16 mouse cellular contexts compared by ENCODE assay signal in the genomic region with DNA sequence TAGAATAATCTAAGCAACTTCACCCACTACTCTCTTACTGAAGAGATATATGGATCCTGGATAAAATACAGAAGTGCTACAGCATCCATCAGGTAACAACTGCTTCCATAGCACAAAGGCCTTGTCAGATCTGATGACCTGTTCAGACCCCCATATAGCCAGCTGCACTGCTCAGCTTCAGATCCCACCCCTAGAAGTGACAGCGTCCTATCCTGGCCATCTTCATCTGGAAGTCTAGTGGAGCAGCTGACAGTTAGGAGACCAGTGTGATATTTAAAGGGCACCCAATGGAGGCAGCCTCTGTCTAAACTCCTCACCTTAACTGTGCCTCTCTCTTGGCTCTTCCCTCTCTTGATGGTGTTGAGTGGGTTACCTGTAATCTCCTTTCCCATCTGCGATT.
"Had no signal": no experiment of that assay in that cellular context is flagged by ENCODE, and none has a peak within 500 bp of the region (broad histone marks: within the 10 kb centered on the region; RNA-seq: fewer than 3 reads in every experiment).

No protein-coding gene starts in this region.

- DNase-seq: cerebellum, adult 8-10 months; cerebellum, adult 9-10 months; cerebellum, adult 9-11 months; cerebellum, postnatal 10 days; cerebellum, postnatal 14 days; cerebellum, postnatal 25 days; cerebellum, postnatal 36 days; embryo, embryonic 11 days; forebrain, postnatal 0 days; gastrocnemius, adult 2 months; gastrocnemius, postnatal 10 days; gastrocnemius, postnatal 14 days; gastrocnemius, postnatal 25 days; gastrocnemius, postnatal 36 days; heart, adult 18-20 months; heart, adult 2 months had no signal
